Mouse (Mus musculus) C2C12 (cell line): ENCODE results near the gene Sppl3. TPM values are rescaled to one million over a fixed set of nuclear protein-coding genes. Genes with fewer than 3 reads are reported as not detected.

Source experiments
- H3K27me3 ChIP-seq: one replicate; pipeline ENCODE4 v1.6.1; 2011; ENCODE audit not compliant: control insufficient read depth, insufficient read depth, insufficient read length
- H3K36me3 ChIP-seq: one replicate; pipeline ENCODE4 v1.6.1; 2011; ENCODE audit not compliant: control insufficient read depth, insufficient read depth
- H3K4me3 ChIP-seq: one replicate; pipeline ENCODE4 v1.5.1; 2011; ENCODE audit warnings: mild to moderate bottlenecking, control low read depth; ENCODE audit not compliant: poor library complexity, insufficient read depth, severe bottlenecking
- H3K79me2 ChIP-seq: one replicate; pipeline ENCODE4 v1.6.1; 2011; ENCODE audit not compliant: control insufficient read depth, insufficient read depth
- H3K79me3 ChIP-seq: one replicate; pipeline ENCODE4 v1.6.1; 2011; ENCODE audit warnings: low read depth, control low read depth
- H3ac ChIP-seq: one replicate; pipeline ENCODE3; 2011; ENCODE audit warnings: low read depth; ENCODE audit not compliant: control insufficient read depth, insufficient read length
- CEBPB ChIP-seq: IDR thresholded peaks from one replicate; pipeline ENCODE4 v1.6.1; 2011; ENCODE audit warnings: low read depth, mild to moderate bottlenecking, control low read depth, moderate library complexity
- CTCF ChIP-seq: IDR thresholded peaks from one replicate; pipeline ENCODE4 v1.5.1; 2011; ENCODE audit not compliant: control insufficient read depth, insufficient read depth, insufficient read length
- FOSL1 ChIP-seq: IDR thresholded peaks from one replicate; pipeline ENCODE4 v1.8.0; 2011; ENCODE audit warnings: mild to moderate bottlenecking, low read length; ENCODE audit not compliant: poor library complexity, insufficient read depth, severe bottlenecking
- MAX ChIP-seq: IDR thresholded peaks from one replicate; pipeline ENCODE4 v1.6.1; 2011; ENCODE audit warnings: mild to moderate bottlenecking, control low read depth
- MYOD1 ChIP-seq: IDR thresholded peaks from one replicate; pipeline ENCODE4 v1.6.1; 2011; ENCODE audit warnings: low read depth; ENCODE audit not compliant: control insufficient read depth, insufficient read length
- MYOG ChIP-seq: IDR thresholded peaks from one replicate; pipeline ENCODE4 v1.6.1; 2011; ENCODE audit not compliant: control insufficient read depth, insufficient read length; ENCODE audit errors: extremely low read depth
- USF1 ChIP-seq: IDR thresholded peaks from one replicate; pipeline ENCODE4 v1.6.1; 2011; ENCODE audit warnings: low read depth, mild to moderate bottlenecking, control low read depth, moderate library complexity
- polyA plus RNA-seq: library from polyadenylated mRNA; unstranded; fragments of >200 nt; fragmentation: generic; extraction: Trizol; gene quantifications from one replicate; pipeline ENCODE4 v1.2.1, GENCODE M21; 2012; ENCODE audit warnings: missing spikeins

The Sppl3 gene
- polyA plus RNA-seq, 1 experiment = 24.5 TPM

DNA sequence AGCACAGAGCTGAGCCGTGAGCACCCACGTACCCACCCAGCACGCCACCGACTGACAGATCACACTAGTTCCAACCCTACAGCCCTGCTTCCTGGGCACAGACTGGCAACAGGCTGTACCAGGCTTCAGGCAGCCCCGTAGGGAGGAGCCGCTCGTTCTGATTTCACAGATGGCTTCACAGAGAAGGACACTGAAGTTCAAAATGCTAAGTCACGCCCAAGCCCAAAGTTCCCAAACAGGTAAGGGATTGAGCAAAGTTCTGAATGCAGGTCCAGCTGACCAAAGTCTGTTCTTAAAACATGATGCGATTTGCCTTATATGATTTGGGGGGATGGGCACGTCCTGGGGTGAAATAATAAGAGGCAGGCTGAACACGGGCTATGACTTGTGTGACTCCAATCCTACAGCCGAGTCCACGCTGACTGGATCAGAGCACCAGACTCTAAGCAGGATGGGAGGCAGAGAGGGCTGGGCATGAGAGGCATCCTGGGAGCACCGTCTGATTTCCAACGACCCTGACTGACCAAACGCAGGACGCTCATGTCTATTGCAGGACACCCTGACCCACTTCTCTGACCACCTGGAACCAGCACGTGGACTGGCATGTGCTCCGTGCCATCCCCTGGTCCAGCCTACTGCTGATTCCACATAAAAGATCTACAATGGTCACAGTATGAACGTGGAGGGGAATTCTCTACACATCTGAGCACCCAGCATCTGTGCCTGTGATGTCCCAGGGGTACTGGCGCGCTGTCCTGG lies 116.7 kb downstream of the Sppl3 start:
- Histone ChIP-seq H3K79me3 (peaks cover 2% of the 10 kb centered on the region), H3K4me3 (no peak overlapping the region), H3K27me3 (no peaks in the 10 kb centered on the region), H3K79me2 (peaks cover 21% of the 10 kb centered on the region), H3ac (no peak overlapping the region), H3K36me3 (peaks cover 46% of the 10 kb centered on the region)
- TF ChIP-seq USF1 = no peak
- TF ChIP-seq CTCF = no peak
- TF ChIP-seq MYOG = no peak
- TF ChIP-seq MYOD1 = no peak
- no peak for TF ChIP-seq CEBPB
- TF ChIP-seq FOSL1 = no peak
- TF ChIP-seq MAX = no peak

DNA sequence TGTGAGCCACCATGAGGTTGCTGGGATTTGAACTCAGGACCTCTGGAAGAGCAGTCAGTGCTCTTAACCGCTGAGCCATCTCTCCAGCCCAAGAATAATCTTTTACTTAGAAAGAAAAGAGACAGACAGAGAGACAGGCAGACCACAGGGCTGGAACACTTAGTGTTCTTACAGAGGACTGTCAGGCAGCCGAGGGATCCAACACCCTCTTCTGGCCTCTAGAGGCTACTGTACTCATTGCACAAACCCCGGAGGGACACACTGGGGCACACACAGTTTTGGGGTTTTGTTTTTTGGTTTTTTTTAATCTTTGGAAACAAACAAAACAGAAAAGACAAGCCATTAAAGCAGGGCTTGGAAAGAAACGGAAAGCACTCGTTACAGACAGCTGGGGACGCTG lies 118.4 kb downstream of the Sppl3 start:
- peaks cover 40% of the 10 kb centered on the region for H3K36me3 ChIP-seq
- no peaks in the 10 kb centered on the region for H3K27me3 ChIP-seq
- peaks cover 9% of the 10 kb centered on the region for H3K79me3 ChIP-seq
- peaks cover 38% of the 10 kb centered on the region for H3K79me2 ChIP-seq
- TF ChIP-seq MAX (no peak), MYOD1 (no peak), CTCF (no peak), USF1 (no peak), CEBPB (no peak), MYOG (no peak), FOSL1 (no peak)
- H3K4me3 ChIP-seq = no peak overlapping the region
- no peak overlapping the region for H3ac ChIP-seq

DNA sequence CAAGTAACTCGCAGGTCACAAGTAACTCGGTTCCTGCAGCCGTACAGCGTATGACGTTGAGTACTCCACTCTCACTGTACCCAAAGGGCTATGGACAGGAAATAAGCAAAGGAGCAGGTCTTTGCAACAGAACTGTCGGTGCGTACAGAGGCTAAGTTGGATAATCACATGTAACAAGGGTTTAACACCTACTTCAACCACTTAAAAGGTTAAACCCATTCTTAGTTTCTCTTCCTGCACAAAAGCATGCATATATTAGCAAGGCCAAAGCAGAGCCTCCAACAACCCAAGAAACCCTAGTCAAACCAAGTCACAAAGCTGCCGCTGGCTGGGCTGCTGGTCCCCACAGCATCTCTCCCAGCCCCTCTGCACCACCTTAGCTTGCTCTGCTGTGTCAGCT lies 121.5 kb downstream of the Sppl3 start:
- peaks cover 40% of the 10 kb centered on the region for H3K79me2 ChIP-seq
- no peak overlapping the region for H3K4me3 ChIP-seq
- no peak for TF ChIP-seq CEBPB
- TF ChIP-seq CTCF = no peak
- no peak for TF ChIP-seq USF1
- TF ChIP-seq FOSL1 = no peak
- TF ChIP-seq MAX = no peak
- no peak for TF ChIP-seq MYOD1
- no peak for TF ChIP-seq MYOG
- H3ac ChIP-seq = no peak overlapping the region
- H3K27me3 ChIP-seq = no peaks in the 10 kb centered on the region
- H3K36me3 ChIP-seq = peaks cover 17% of the 10 kb centered on the region
- H3K79me3 ChIP-seq = peaks cover 9% of the 10 kb centered on the region

DNA sequence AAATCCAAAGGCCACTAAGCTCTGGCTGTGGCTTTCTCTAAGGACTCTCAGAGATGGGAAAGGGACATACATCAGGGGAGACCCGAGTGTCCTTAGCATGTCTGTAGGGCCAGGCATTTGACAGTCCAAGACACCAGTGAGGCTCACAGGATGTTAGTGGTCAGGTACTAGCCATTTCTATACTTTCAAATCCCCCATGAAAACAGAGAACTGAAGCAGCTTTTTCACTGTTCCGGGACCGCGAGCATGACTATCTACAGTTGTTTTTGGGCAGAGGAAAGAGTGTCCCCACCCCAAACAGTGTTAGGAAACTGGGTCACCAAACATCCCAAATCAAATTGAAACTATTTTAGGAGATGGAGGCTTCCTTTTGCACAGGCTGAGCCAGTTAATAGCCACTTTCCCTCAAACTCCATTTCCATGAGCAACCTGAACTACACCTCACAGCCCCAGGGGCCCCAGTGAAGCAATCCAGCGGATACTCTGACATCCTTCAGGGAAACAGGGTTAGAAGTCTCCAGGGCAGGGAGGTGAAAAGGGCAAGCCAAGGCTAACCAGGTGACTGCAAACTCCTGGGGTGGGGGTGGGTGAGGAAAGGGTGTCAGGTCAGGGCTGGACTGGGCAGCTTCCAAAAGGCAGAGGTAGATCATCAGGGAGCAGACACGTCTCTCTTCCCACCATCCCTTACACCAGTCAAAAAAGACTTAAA lies 122.6 kb downstream of the Sppl3 start:
- peaks cover 9% of the 10 kb centered on the region for H3K79me3 ChIP-seq
- peaks cover 40% of the 10 kb centered on the region for H3K79me2 ChIP-seq
- H3K4me3 ChIP-seq = peak overlapping the region; percentile 60
- peak overlapping the region; percentile 37 for H3ac ChIP-seq
- no peak for TF ChIP-seq CEBPB
- TF ChIP-seq MYOD1 = no peak
- TF ChIP-seq FOSL1 = no peak
- no peaks in the 10 kb centered on the region for H3K27me3 ChIP-seq
- H3K36me3 ChIP-seq = peaks cover 7% of the 10 kb centered on the region

DNA sequence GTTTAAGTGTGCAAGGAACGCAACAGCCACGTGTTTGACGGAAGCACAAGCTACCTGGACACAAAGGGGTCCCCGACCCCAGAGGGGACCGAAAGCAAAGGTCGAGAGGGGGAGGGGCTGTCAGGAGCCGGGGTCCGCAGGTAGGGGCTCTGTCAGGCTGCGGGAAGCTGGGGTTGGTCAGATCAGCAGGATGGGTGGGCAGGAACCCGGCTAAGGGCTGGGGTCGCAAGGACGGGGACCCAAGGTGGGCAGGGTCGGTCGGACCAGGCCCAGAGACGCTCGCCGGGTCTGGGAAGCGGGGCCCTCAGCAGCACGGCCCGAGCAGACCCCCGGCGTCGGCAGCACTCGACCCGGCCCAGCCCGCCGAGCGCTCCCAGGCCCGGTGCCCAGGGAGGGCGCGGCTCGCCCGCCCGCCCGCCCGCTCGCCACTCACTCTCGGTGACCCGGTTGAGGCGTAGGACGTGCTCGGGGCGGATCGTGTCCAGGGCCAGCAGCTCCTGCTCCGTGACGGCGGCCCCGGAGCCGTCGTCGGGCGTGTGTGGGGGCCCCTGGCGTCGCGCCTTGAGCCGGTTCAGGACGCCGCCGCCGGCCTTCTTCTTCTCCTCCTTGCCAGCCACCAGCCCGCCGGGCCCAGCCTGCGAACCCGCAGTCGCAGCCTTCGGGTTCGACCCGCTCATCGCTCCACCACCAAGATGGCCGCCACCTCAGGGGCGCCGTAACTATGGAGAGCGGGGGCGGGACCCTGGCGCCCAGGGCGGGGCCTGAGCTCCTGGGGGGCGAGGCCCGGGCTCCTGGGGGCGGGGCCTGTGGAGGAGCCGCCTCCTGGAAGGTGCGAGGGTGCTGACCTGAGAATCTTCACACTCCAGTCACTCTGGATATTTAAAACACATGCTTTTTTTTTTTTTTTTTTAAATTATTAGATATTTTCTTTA lies 123.6 kb downstream of the Sppl3 start, which contains the start of gene Unc119b:
Unc119b (minus strand) TSS at position 742 of the 932 bp plus-strand sequence.
- TF ChIP-seq MAX = no peak
- no peak for TF ChIP-seq MYOD1
- TF ChIP-seq USF1 = no peak
- TF ChIP-seq FOSL1 = no peak
- TF ChIP-seq MYOG = no peak
- TF ChIP-seq CEBPB = no peak
- no peak for TF ChIP-seq CTCF
- H3ac ChIP-seq = peak within 1 kb of the TSS; percentile 98
- peaks cover 9% of the 10 kb centered on the region for H3K79me3 ChIP-seq
- H3K27me3 ChIP-seq = no peaks in the 10 kb centered on the region
- H3K36me3 ChIP-seq = peaks cover 5% of the 10 kb centered on the region
- peaks cover 40% of the 10 kb centered on the region for H3K79me2 ChIP-seq
- H3K4me3 ChIP-seq = peak within 1 kb of the TSS; percentile 60
